Mouse (Mus musculus) ES-E14 (cell line): ENCODE measurements around the gene Tbc1d10c. TPM values are rescaled to one million over a fixed set of nuclear protein-coding genes. Genes with fewer than 3 reads are reported as not detected.

Experiments
- DNase-seq: peaks from one replicate; pipeline ENCODE4 v3.0.0-alpha.2; 2013; ENCODE audit warnings: low read depth, low spot score
- H3K27ac ChIP-seq: 2 replicates; pipeline ENCODE4 v1.5.1; 2012; ENCODE audit warnings: low read depth, mild to moderate bottlenecking, low read length, moderate library complexity, mixed read lengths; ENCODE audit not compliant: poor library complexity, insufficient read depth, severe bottlenecking
- H3K36me3 ChIP-seq: 2 replicates; pipeline ENCODE4 v1.6.1; 2012; ENCODE audit warnings: mild to moderate bottlenecking, low read length, moderate library complexity, mixed read lengths; ENCODE audit not compliant: control insufficient read depth, poor library complexity, insufficient read depth, severe bottlenecking
- H3K4me1 ChIP-seq, 2 experiments: fragments of 150-350 bp in 1 of 2; sonication (generic) in 1 of 2; 2 replicates each; pipeline ENCODE4 v1.6.1; 2012; ENCODE audit warnings: low read length in 2 of 2, mild to moderate bottlenecking in 1 of 2, mixed read lengths in 1 of 2; ENCODE audit not compliant: control insufficient read depth in 2 of 2, insufficient read depth in 2 of 2, poor library complexity in 1 of 2
- H3K4me3 ChIP-seq, 2 experiments: fragments of 150-350 bp in 1 of 2; sonication (generic) in 1 of 2; 2 replicates each; pipeline ENCODE4 v1.5.1; 2012; ENCODE audit warnings: low read length in 2 of 2, low read depth in 1 of 2, mild to moderate bottlenecking in 1 of 2, mixed read lengths in 1 of 2; ENCODE audit not compliant: insufficient read depth in 1 of 2, poor library complexity in 1 of 2, severe bottlenecking in 1 of 2
- H3K9ac ChIP-seq: 2 replicates; pipeline ENCODE4 v1.6.1; 2012; ENCODE audit warnings: low read depth, mild to moderate bottlenecking, low read length, mixed read lengths; ENCODE audit not compliant: poor library complexity, insufficient read depth, severe bottlenecking
- H3K9me3 ChIP-seq: fragments of 150-350 bp; sonication (generic); 2 replicates; pipeline ENCODE4 v1.6.1; 2012; ENCODE audit warnings: low read depth, mild to moderate bottlenecking, low read length; ENCODE audit not compliant: control insufficient read depth, insufficient read depth
- CHD2 ChIP-seq: IDR thresholded peaks from 2 replicates; pipeline ENCODE4 v1.6.1; 2014; ENCODE audit warnings: mild to moderate bottlenecking, low read depth, low read length, inconsistent platforms
- HCFC1 ChIP-seq: IDR thresholded peaks from 2 replicates; pipeline ENCODE4 v1.6.1; 2012; ENCODE audit warnings: low read length, inconsistent platforms, borderline replicate concordance; ENCODE audit not compliant: insufficient read depth
- MAFK ChIP-seq: IDR thresholded peaks from 2 replicates; pipeline ENCODE4 v1.6.1; 2014; ENCODE audit warnings: mild to moderate bottlenecking, low read depth, low read length, inconsistent platforms; ENCODE audit not compliant: insufficient read depth
- ZC3H11A ChIP-seq: IDR thresholded peaks from 2 replicates; pipeline ENCODE4 v1.6.1; 2012; ENCODE audit warnings: low read depth, mild to moderate bottlenecking, inconsistent platforms, low read length, borderline replicate concordance
- ZNF384 ChIP-seq: IDR thresholded peaks from 2 replicates; pipeline ENCODE4 v1.6.1; 2012; ENCODE audit warnings: low read depth, low read length, inconsistent platforms
- in situ Hi-C, 2 experiments: fragments of 600-800 bp; cut with MboI; formaldehyde crosslinking; loops; one replicate each; pipeline ENCODE4 v1.15.1; 2025; ENCODE audit warnings: low sequenced_read_pairs in 2 of 2, inconsistent platforms in 1 of 2; ENCODE audit not compliant: unreplicated experiment in 2 of 2
- total RNA-seq: library from RNA; depleted of rRNA; stranded (reverse); fragments of 300-350 nt; gene quantifications from 2 replicates; pipeline ENCODE4 v1.2.3, GENCODE M21; 2012

Tbc1d10c gene
- total RNA-seq, 1 experiment: 2.9 TPM

GRCm38 (mm10) chr19:4214071-4214770 lies 23.1 kb upstream of the Tbc1d10c start, which contains the start of the genes Clcf1 and AC109138.7:
Clcf1 (plus strand) TSS chr19:4214238.
AC109138.7 (plus strand) TSS chr19:4214357.
- no peak for DNase-seq
- peak within 1 kb of the TSS; percentile 74 for H3K9ac ChIP-seq
- no peak within 1 kb of the TSS for H3K27ac ChIP-seq
- H3K36me3 ChIP-seq: no peaks in the 10 kb centered on the region
- no peak for TF ChIP-seq HCFC1
- TF ChIP-seq CHD2: no peak
- no peak for TF ChIP-seq ZNF384
- TF ChIP-seq MAFK: no peak
- TF ChIP-seq ZC3H11A: no peak
- H3K9me3 ChIP-seq: no peaks in the 10 kb centered on the region
- in situ Hi-C loops: no loop called here
- H3K4me1 ChIP-seq: peaks cover 2 to 14% of the 10 kb centered on the region in 2 experiments; a peak in 3 of 4 replicates
- peak within 1 kb of the TSS; percentile 67 to 84 for H3K4me3 ChIP-seq

- Histone ChIP-seq H3K9ac (no peak overlapping the region), H3K4me3 (peak overlapping the region; percentile 67 to 84; a peak in 2 of 4 replicates), H3K9me3 (no peaks in the 10 kb centered on the region), H3K27ac (no peak overlapping the region), H3K4me1 (peaks cover 4 to 19% of the 10 kb centered on the region in 2 experiments; a peak in 3 of 4 replicates), H3K36me3 (no peaks in the 10 kb centered on the region)
- DNase-seq: no peak
- in situ Hi-C loops: no loop called here
- TF ChIP-seq CHD2 (no peak), MAFK (0 out of 2 replicates have a peak, but pooled peaks have one; percentile 23)
Measured at GRCm38 (mm10) chr19:4213524-4213974, 22.5 kb upstream of the Tbc1d10c start.

GRCm38 (mm10) chr19:4211891-4212588 lies 21.0 kb upstream of the Tbc1d10c start:
- no peak for DNase-seq
- Histone ChIP-seq H3K4me3 (no peak overlapping the region), H3K27ac (no peak overlapping the region), H3K36me3 (no peaks in the 10 kb centered on the region), H3K9ac (no peak overlapping the region), H3K4me1 (peaks cover 4 to 26% of the 10 kb centered on the region in 2 experiments; a peak in 2 of 4 replicates), H3K9me3 (no peaks in the 10 kb centered on the region)
- no peak for TF ChIP-seq HCFC1
- TF ChIP-seq ZC3H11A: no peak
- TF ChIP-seq CHD2: no peak
- no peak for TF ChIP-seq ZNF384
- TF ChIP-seq MAFK: no peak
- in situ Hi-C loops: no loop called here

GRCm38 (mm10) chr19:4208563-4208962 lies 17.5 kb upstream of the Tbc1d10c start:
- H3K27ac ChIP-seq: no peak overlapping the region

More at GRCm38 (mm10) chr19:4208563-4208962, 17.5 kb upstream of the Tbc1d10c start:
- H3K4me1 ChIP-seq: peaks cover 4 to 26% of the 10 kb centered on the region in 2 experiments; a peak in 2 of 4 replicates
- in situ Hi-C loops: no loop called here
- no peak for DNase-seq
- H3K36me3 ChIP-seq: no peaks in the 10 kb centered on the region
- H3K4me3 ChIP-seq: no peak overlapping the region
- H3K9ac ChIP-seq: no peak overlapping the region
- TF ChIP-seq ZNF384 (no peak), MAFK (no peak), ZC3H11A (no peak), CHD2 (no peak), HCFC1 (no peak)
- no peaks in the 10 kb centered on the region for H3K9me3 ChIP-seq
